Mouse (Mus musculus) intestine, embryonic 14.5 days (tissue): ENCODE measurements at regions not wholly inside any gene's neighbourhood (a gene's known extent, or its start where the extent isn't known, plus 50 kb on each side); places are given as distances from the start of the nearest gene placed in this dataset.

Source experiments
- ATAC-seq: fragments of 200-750 bp; cut with Nextera tagmentation; replicated peaks from 2 replicates; pipeline ENCODE4 v1.8.0; 2017; ENCODE audit warnings: low read depth, moderate number of reproducible peaks, moderate TSS enrichment, moderate library complexity; ENCODE audit not compliant: low FRiP score, low TSS enrichment
- DNase-seq: peaks from one replicate; pipeline ENCODE4 v3.0.0-alpha.2; 2018; ENCODE audit warnings: low spot score
- H3K27ac ChIP-seq: fragments of 300-500 bp; sonication (generic); 2 replicates; pipeline ENCODE4 v1.5.1; 2014; ENCODE audit warnings: low read depth, mild to moderate bottlenecking, control low read depth
- H3K27me3 ChIP-seq: fragments of 300-500 bp; sonication (generic); replicated peaks from 2 replicates; pipeline ENCODE4 v1.6.1; 2014; ENCODE audit warnings: low read length, control low read depth; ENCODE audit not compliant: control insufficient read depth, insufficient read depth
- H3K36me3 ChIP-seq: fragments of 300-500 bp; sonication (generic); 2 replicates; pipeline ENCODE4 v1.6.1; 2014; ENCODE audit warnings: low read length, control low read depth; ENCODE audit not compliant: control insufficient read depth, insufficient read depth
- H3K4me1 ChIP-seq: fragments of 300-500 bp; sonication (generic); replicated peaks from 2 replicates; pipeline ENCODE4 v1.6.1; 2014; ENCODE audit warnings: low read length, control low read depth, mixed read lengths; ENCODE audit not compliant: control insufficient read depth, insufficient read depth
- H3K4me2 ChIP-seq: fragments of 300-500 bp; sonication (generic); 2 replicates; pipeline ENCODE4 v1.6.1; 2014; ENCODE audit warnings: low read length
- H3K4me3 ChIP-seq: fragments of 300-500 bp; sonication (generic); 2 replicates; pipeline ENCODE4 v1.5.1; 2014; ENCODE audit warnings: low read depth, low read length, control low read depth, mixed read lengths
- H3K9ac ChIP-seq: fragments of 300-500 bp; sonication (generic); 2 replicates; pipeline ENCODE4 v1.6.1; 2014; ENCODE audit warnings: mild to moderate bottlenecking, low read length
- H3K9me3 ChIP-seq: fragments of 300-500 bp; sonication (generic); 2 replicates; pipeline ENCODE4 v1.6.1; 2016; ENCODE audit warnings: low read length, control low read depth; ENCODE audit not compliant: control insufficient read depth
- WGBS: fragments of 180-500 bp; shearing (Covaris S2); extraction: QIAGEN DNeasy Blood & Tissue Kit; methylation state at CpG from one replicate; pipeline ENCODE4 v1.1.7; 2014; 5-methylcytosine and 5-hydroxymethylcytosine counted together

GRCm38 (mm10) chr16:31583627-31584026 lies 79.6 kb upstream of the Dlg1 start:
- Histone ChIP-seq H3K9me3 (no peaks in the 10 kb centered on the region), H3K36me3 (no peaks in the 10 kb centered on the region), H3K4me2 (no peak overlapping the region), H3K9ac (no peak overlapping the region), H3K27me3 (no peaks in the 10 kb centered on the region), H3K4me1 (no peaks in the 10 kb centered on the region), H3K4me3 (no peak overlapping the region), H3K27ac (no peak overlapping the region)
- no peak for ATAC-seq
- 90% methylated on average over 2 of the region's 2 CpGs for WGBS
- DNase-seq, result no peak

GRCm38 (mm10) chr16:31584216-31584823 lies 78.9 kb upstream of the Dlg1 start:
- Histone ChIP-seq H3K36me3 (no peaks in the 10 kb centered on the region), H3K9me3 (no peaks in the 10 kb centered on the region), H3K9ac (no peak overlapping the region), H3K4me1 (peaks cover under 1% of the 10 kb centered on the region; the same call in 1 of the 2 replicates), H3K4me3 (no peak overlapping the region), H3K27ac (no peak overlapping the region), H3K4me2 (no peak overlapping the region), H3K27me3 (no peaks in the 10 kb centered on the region)
- no peak for ATAC-seq
- WGBS, result 64% methylated on average over 4 of the region's 4 CpGs
- DNase-seq, result no peak

GRCm38 (mm10) chr16:31587036-31587435 lies 76.2 kb upstream of the Dlg1 start:
- Histone ChIP-seq H3K9me3 (no peaks in the 10 kb centered on the region), H3K4me1 (peaks cover 5% of the 10 kb centered on the region; the same call in 1 of the 2 replicates), H3K27ac (no peak overlapping the region), H3K9ac (no peak overlapping the region), H3K27me3 (no peaks in the 10 kb centered on the region), H3K4me2 (no peak overlapping the region), H3K4me3 (no peak overlapping the region), H3K36me3 (no peaks in the 10 kb centered on the region)
- WGBS, result 62% methylated on average over 1 of the region's 1 CpGs
- DNase-seq (no peak), ATAC-seq (no peak)

GRCm38 (mm10) chr16:31589576-31589975 lies 73.7 kb upstream of the Dlg1 start:
- Histone ChIP-seq H3K27ac (0 out of 2 replicates have a peak overlapping the region, but pooled peaks have one; percentile 16), H3K9me3 (no peaks in the 10 kb centered on the region), H3K4me2 (no peak overlapping the region), H3K27me3 (no peaks in the 10 kb centered on the region), H3K4me1 (peaks cover 23% of the 10 kb centered on the region), H3K36me3 (no peaks in the 10 kb centered on the region), H3K9ac (no peak overlapping the region), H3K4me3 (no peak overlapping the region)
- DNase-seq, result no peak
- 50% methylated on average over 6 of the region's 6 CpGs for WGBS
- no peak for ATAC-seq

GRCm38 (mm10) chr16:31591565-31591964 lies 71.7 kb upstream of the Dlg1 start:
- Histone ChIP-seq H3K4me2 (peak overlapping the region; percentile 36), H3K4me1 (peaks cover 23% of the 10 kb centered on the region), H3K27me3 (no peaks in the 10 kb centered on the region), H3K9me3 (no peaks in the 10 kb centered on the region), H3K36me3 (no peaks in the 10 kb centered on the region), H3K9ac (no peak overlapping the region), H3K4me3 (no peak overlapping the region), H3K27ac (peak overlapping the region; percentile 86; the same call in 1 of the 2 replicates)
- 65% methylated on average over 3 of the region's 3 CpGs for WGBS
- no peak; the same call in 1 of the 2 replicates for ATAC-seq
- DNase-seq, result no peak

GRCm38 (mm10) chr16:31592014-31592871 lies 71.0 kb upstream of the Dlg1 start:
- Histone ChIP-seq H3K4me1 (peaks cover 23% of the 10 kb centered on the region), H3K9ac (no peak overlapping the region), H3K27ac (peak overlapping the region; percentile 86), H3K4me2 (peak overlapping the region; percentile 36), H3K36me3 (no peaks in the 10 kb centered on the region), H3K4me3 (no peak overlapping the region), H3K9me3 (no peaks in the 10 kb centered on the region), H3K27me3 (no peaks in the 10 kb centered on the region)
- DNase-seq (peak; percentile 85), ATAC-seq (peak; percentile 95)
- WGBS, result under 1% methylated on average over 7 of the region's 7 CpGs

GRCm38 (mm10) chr16:31592973-31593683 lies 70.1 kb upstream of the Dlg1 start:
- Histone ChIP-seq H3K36me3 (no peaks in the 10 kb centered on the region), H3K9me3 (no peaks in the 10 kb centered on the region), H3K27me3 (no peaks in the 10 kb centered on the region), H3K4me2 (peak overlapping the region; percentile 36; the same call in 1 of the 2 replicates), H3K27ac (peak overlapping the region; percentile 86), H3K4me1 (peaks cover 23% of the 10 kb centered on the region), H3K4me3 (no peak overlapping the region), H3K9ac (no peak overlapping the region)
- DNase-seq (peak; percentile 61), ATAC-seq (peak; percentile 38; the same call in 1 of the 2 replicates)
- WGBS, result 41% methylated on average over 9 of the region's 9 CpGs

- Histone ChIP-seq H3K9me3 (no peaks in the 10 kb centered on the region), H3K4me2 (no peak overlapping the region), H3K27me3 (no peaks in the 10 kb centered on the region), H3K4me1 (peaks cover 9% of the 10 kb centered on the region), H3K4me3 (no peak overlapping the region), H3K27ac (no peak overlapping the region), H3K36me3 (no peaks in the 10 kb centered on the region), H3K9ac (no peak overlapping the region)
- no peak for DNase-seq
- 87% methylated on average over 5 of the region's 5 CpGs for WGBS
- no peak for ATAC-seq
These were observed 65.3 kb upstream of the Dlg1 start for GRCm38 (mm10) chr16:31597965-31598364.
